Mouse (Mus musculus): Measurements from ENCODE around the gene Glrx. TPM values are rescaled to one million over a fixed set of nuclear protein-coding genes. Genes with fewer than 3 reads are reported as not detected.
"Not testable (repeated sequence)": the region's sequence is repeated elsewhere in the genome, so short reads cannot be mapped to it uniquely, and the experiment has no call there.

Glrx gene
- total and polyA plus RNA-seq, 2 experiments: 41.4 to 86.8 TPM

DNA sequence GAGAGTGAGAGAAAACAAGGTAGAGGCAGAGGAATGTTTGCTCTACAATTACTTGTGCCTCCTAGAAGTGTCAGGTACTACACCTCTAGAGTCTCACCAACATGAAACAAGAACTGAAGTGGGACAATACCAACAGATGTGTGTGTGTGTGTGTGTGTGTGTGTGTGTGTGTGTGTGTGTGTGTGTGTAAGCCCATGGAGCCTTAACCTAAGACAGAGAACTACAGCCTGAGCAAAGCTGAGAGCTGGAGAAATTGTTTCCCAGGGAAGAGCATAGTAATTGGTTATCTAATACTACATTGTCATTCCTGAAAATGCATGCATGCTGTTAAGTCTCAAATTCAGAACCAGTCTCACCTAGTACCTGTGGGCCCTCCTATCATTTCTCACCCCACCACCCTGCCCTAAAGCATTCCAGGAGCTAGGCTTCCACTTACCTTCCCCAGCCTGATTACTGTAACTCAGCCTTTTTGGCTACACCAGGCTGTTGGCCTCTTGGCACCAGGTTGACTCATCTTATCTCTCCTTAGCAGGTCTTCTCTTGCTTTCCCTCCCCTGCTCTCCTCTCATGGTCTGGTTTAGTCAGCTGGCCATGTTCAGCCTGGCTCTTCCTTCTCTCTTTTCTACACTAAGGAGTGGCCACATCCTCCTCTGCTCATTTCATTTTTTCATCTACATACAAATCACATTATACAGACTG, 26.0 kb downstream of the Glrx start:
- Histone ChIP-seq H3K9ac (ENCODE audit: low read depth, low read length) (no peak overlapping the region), H3K4me1 (ENCODE audit: control insufficient read depth, insufficient read depth, low read length) (no peaks in the 10 kb centered on the region), H3K27ac (replicated peaks; ENCODE audit: insufficient read depth, low read depth, low read length) (no peak overlapping the region), H3K79me2 (ENCODE audit: control insufficient read depth, insufficient read depth, low read length) (no peaks in the 10 kb centered on the region), H3K27me3 (ENCODE audit: control insufficient read depth, insufficient read depth, low read length) (no peaks in the 10 kb centered on the region), H3K36me3 (ENCODE audit: control insufficient read depth, insufficient read depth, low read length) (no peaks in the 10 kb centered on the region; the same call in 1 of the 2 replicates), H3K4me3 (ENCODE audit: insufficient read depth, low read depth, low read length) (no peak overlapping the region)
- DNase-seq (ENCODE audit: extremely low read depth, low read depth, low spot score): no peak
- TF ChIP-seq CTCF (IDR thresholded peaks at IDR 0.05; ENCODE audit: low read depth, low read length) (no peak), POLR2A (IDR thresholded peaks at IDR 0.05; ENCODE audit: extremely low read depth, insufficient read depth, low read length) (no peak)

DNA sequence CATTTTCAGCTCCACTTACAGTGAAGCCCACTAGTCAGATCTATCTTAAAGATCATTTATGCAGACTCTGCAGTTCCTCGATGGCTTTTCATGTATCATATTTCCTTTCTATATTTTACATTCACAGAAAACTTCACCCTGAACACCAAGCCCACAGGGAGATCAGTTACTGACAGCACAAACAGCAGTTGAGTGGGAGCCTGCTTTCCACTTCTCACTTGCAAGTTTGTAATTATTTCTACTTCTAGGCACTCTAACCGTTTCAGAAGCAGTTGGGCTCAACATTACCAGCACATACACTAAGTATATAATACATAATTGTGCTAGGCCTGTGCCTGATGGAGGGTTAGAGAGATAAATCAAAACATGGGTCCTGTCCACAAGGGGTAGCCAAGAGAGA, 28.2 kb downstream of the Glrx start:
- Histone ChIP-seq H3K27me3 (ENCODE audit: control insufficient read depth, insufficient read depth, low read length) (no peaks in the 10 kb centered on the region), H3K4me1 (ENCODE audit: control insufficient read depth, insufficient read depth, low read length) (no peaks in the 10 kb centered on the region), H3K79me2 (ENCODE audit: control insufficient read depth, insufficient read depth, low read length) (no peaks in the 10 kb centered on the region), H3K4me3 (ENCODE audit: insufficient read depth, low read depth, low read length) (no peak overlapping the region), H3K9ac (ENCODE audit: low read depth, low read length) (no peak overlapping the region), H3K36me3 (ENCODE audit: control insufficient read depth, insufficient read depth, low read length) (peaks cover 3% of the 10 kb centered on the region), H3K27ac (replicated peaks; ENCODE audit: insufficient read depth, low read depth, low read length) (no peak overlapping the region)
- 88% methylated on average over 2 of the region's 2 CpGs for WGBS
- TF ChIP-seq CTCF (IDR thresholded peaks at IDR 0.05; ENCODE audit: low read depth, low read length): no peak
- DNase-seq (ENCODE audit: extremely low read depth, low read depth, low spot score): no peak

DNA sequence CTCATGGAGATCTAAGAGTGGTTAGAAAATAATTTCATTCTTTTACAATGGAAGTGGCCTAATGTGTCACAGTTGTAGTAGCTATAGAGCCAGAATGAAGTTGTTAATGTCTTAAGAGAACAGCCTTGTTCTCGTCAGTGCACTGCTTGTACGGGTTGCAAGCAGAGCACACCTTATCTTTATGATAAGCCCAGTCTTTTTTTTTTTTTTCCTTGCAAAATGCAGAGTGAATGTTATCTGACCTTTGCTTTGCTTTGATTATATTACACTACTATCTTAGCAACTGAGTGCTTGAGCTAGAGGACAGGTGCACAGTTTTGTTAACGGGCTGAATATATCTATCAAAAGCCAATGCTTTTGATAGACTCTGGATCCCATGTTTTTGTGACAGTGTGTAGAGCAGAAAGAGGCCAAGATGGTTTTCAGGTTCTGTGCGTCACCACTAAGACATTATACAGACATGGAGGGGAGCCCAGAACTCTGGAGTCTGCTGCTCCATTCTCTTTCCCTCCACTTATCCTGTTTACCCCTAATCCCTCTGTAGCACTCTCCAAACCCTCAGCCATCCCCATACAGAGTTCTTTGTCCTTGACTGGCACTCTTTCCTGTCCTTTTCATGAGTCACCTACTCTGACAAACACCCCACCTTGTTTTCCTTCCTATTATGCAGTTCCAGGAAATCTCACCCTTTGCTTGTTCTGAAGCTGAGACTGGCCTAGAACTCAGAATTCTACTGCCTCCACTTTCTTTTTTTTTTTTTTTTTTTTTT, 35.1 kb downstream of the Glrx start:
- Histone ChIP-seq H3K9ac (ENCODE audit: low read depth, low read length) (no peak overlapping the region), H3K4me1 (ENCODE audit: control insufficient read depth, insufficient read depth, low read length) (no peaks in the 10 kb centered on the region), H3K79me2 (ENCODE audit: control insufficient read depth, insufficient read depth, low read length) (no peaks in the 10 kb centered on the region), H3K27ac (replicated peaks; ENCODE audit: insufficient read depth, low read depth, low read length) (no peak overlapping the region), H3K4me3 (ENCODE audit: insufficient read depth, low read depth, low read length) (no peak overlapping the region), H3K36me3 (ENCODE audit: control insufficient read depth, insufficient read depth, low read length) (peaks cover 7% of the 10 kb centered on the region), H3K27me3 (ENCODE audit: control insufficient read depth, insufficient read depth, low read length) (no peaks in the 10 kb centered on the region)
- no peak for DNase-seq (ENCODE audit: extremely low read depth, low read depth, low spot score)
- TF ChIP-seq CTCF (IDR thresholded peaks at IDR 0.05; ENCODE audit: low read depth, low read length) (no peak), POLR2A (IDR thresholded peaks at IDR 0.05; ENCODE audit: extremely low read depth, insufficient read depth, low read length) (no peak)
- 85% methylated on average over 4 of the region's 4 CpGs for WGBS

DNA sequence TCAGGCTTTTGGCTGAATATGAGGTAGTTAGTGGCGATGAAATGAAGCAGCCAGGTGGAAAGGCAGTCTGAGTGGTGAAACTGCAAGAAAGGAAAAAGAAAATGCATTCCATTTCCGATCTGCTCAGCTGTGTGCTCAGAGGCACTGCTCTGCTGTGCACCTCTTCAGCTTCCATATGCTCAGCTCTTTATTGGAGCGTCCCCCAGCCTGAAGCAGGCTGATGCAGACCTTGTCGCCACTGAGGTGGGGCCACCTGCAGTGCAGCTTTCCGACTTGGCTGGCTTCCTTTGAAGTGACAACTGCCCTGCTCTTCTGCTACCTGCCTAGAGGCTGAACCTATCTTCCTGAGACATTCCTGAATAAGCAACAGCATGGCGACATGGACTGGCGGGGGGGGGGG, 36.5 kb downstream of the Glrx start:
- H3K9ac ChIP-seq (ENCODE audit: low read depth, low read length); H3K27ac ChIP-seq (replicated peaks; ENCODE audit: insufficient read depth, low read depth, low read length); H3K36me3 ChIP-seq (ENCODE audit: control insufficient read depth, insufficient read depth, low read length); H3K4me3 ChIP-seq (ENCODE audit: insufficient read depth, low read depth, low read length); H3K4me1 ChIP-seq (ENCODE audit: control insufficient read depth, insufficient read depth, low read length); DNase-seq (ENCODE audit: extremely low read depth, low read depth, low spot score); H3K79me2 ChIP-seq (ENCODE audit: control insufficient read depth, insufficient read depth, low read length); H3K27me3 ChIP-seq (ENCODE audit: control insufficient read depth, insufficient read depth, low read length): not testable (repeated sequence)
- 95% methylated on average over 7 of the region's 7 CpGs for WGBS

DNA sequence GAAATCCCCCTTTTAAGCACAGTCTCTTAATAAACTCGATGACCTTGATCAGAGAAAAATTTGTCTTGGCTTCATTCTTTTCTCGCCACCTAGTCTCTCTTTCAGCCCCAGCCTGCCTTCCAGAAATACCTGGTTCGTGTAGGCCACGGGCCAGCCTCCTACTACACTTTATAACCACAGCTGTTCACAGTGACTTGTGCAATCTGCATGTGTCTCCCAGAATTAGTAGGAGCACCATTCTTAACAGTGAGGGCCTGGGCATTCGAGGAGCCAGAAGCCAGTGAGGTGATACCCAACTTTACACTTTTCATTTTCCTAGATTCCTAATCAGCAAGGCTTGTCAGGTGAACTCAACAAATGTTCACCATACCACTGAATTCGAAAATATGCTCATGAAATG, 36.9 kb downstream of the Glrx start:
- Histone ChIP-seq H3K4me1 (ENCODE audit: control insufficient read depth, insufficient read depth, low read length) (no peaks in the 10 kb centered on the region), H3K36me3 (ENCODE audit: control insufficient read depth, insufficient read depth, low read length) (peaks cover 4% of the 10 kb centered on the region), H3K27me3 (ENCODE audit: control insufficient read depth, insufficient read depth, low read length) (no peaks in the 10 kb centered on the region), H3K4me3 (ENCODE audit: insufficient read depth, low read depth, low read length) (no peak overlapping the region), H3K27ac (replicated peaks; ENCODE audit: insufficient read depth, low read depth, low read length) (no peak overlapping the region), H3K9ac (ENCODE audit: low read depth, low read length) (no peak overlapping the region), H3K79me2 (ENCODE audit: control insufficient read depth, insufficient read depth, low read length) (no peaks in the 10 kb centered on the region)
- no peak for TF ChIP-seq POLR2A (IDR thresholded peaks at IDR 0.05; ENCODE audit: extremely low read depth, insufficient read depth, low read length)
- no peak for TF ChIP-seq CTCF (IDR thresholded peaks at IDR 0.05; ENCODE audit: low read depth, low read length)
- DNase-seq (ENCODE audit: extremely low read depth, low read depth, low spot score): no peak
- WGBS: 87% methylated on average over 6 of the region's 6 CpGs

DNA sequence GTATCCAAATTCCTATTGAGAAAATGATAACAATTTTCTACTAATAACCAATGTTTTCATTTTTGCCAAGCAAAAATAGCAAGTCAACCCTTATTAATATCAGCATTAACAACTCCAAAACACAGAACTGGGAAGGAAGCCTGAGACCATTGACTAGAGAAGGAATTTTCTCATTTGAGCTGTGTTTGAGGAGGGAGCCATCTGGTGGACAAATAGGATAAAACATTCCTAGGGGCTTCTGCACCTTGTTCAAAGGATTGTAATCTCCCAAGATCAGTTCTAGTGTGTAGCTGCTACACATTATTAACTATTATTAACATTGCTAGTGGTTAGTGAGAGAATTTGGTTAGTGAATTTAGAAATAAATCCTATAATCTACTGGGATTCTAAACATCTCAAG, 38.2 kb downstream of the Glrx start:
- no peak for TF ChIP-seq POLR2A (IDR thresholded peaks at IDR 0.05; ENCODE audit: extremely low read depth, insufficient read depth, low read length)
- TF ChIP-seq CTCF (IDR thresholded peaks at IDR 0.05; ENCODE audit: low read depth, low read length): peak; percentile 65
- peak; percentile 57 for DNase-seq (ENCODE audit: extremely low read depth, low read depth, low spot score)

More for the DNA sequence above, 38.2 kb downstream of the Glrx start:
- no peaks in the 10 kb centered on the region for H3K79me2 ChIP-seq (ENCODE audit: control insufficient read depth, insufficient read depth, low read length)
- no peaks in the 10 kb centered on the region for H3K27me3 ChIP-seq (ENCODE audit: control insufficient read depth, insufficient read depth, low read length)
- no peak overlapping the region for H3K9ac ChIP-seq (ENCODE audit: low read depth, low read length)
- H3K36me3 ChIP-seq (ENCODE audit: control insufficient read depth, insufficient read depth, low read length): peaks cover 4% of the 10 kb centered on the region
- H3K4me3 ChIP-seq (ENCODE audit: insufficient read depth, low read depth, low read length): no peak overlapping the region
- no peaks in the 10 kb centered on the region for H3K4me1 ChIP-seq (ENCODE audit: control insufficient read depth, insufficient read depth, low read length)
- H3K27ac ChIP-seq (replicated peaks; ENCODE audit: insufficient read depth, low read depth, low read length): no peak overlapping the region

Measured in liver, adult 2 months (tissue).